Mouse (Mus musculus) layer of hippocampus, adult 11-12 months (tissue): ENCODE measurements around the gene Arid1a.

Source experiments
- DNase-seq: peaks from one replicate; pipeline ENCODE4 v3.0.0; 2022; ENCODE audit warnings: low spot score

Arid1a gene

DNA sequence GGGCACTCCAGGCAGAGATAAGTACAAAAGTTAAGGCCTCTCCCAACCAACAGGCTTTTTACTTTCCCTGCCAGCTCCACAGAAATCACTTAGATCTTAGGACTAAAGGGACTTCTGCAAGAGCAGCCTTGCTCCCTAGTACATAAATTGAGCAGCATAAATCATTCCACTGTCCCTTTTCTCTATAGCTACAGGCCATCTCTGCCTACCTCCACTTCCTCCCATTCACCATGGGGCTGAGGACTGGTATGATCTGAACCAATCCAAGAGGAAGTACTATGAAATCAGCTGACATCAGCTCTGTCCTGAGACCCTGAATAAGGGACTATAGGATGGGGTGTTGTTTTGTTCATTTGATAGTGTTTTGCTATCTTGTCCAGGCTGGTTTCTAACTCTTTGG lies 26.4 kb downstream of the Arid1a start:
- no peak for DNase-seq

DNA sequence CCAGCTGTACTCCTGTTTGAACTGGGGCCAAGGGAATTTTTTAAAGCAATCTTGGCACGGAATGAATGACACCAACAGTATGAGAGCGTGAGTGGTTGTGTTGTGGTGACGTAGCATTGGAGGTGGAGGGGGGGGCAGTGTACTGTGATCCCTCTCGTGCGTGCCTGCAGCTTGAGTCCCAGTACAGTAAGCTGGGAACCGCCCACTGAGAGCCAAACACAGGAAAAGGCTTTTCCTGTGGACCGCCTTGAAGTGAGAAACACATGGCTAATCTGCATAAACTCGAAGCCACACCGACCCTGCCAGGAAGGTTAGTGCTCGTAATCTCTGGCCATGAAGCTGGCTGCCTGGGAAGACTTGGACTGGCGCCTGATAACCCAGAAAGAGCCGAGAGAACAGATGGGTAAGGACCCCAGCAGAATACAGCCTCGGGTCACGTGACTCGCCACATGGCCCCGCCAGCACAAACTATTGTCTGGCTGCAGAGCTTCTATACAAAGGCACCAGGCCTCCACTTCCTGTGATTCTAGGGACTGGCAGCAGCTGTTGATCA lies 27.0 kb downstream of the Arid1a start:
- DNase-seq = peak; percentile 80

GRCm38 (mm10) chr4:133729007-133729406 lies 27.6 kb downstream of the Arid1a start:
- no peak for DNase-seq

- DNase-seq = no peak
These were observed 28.3 kb downstream of the Arid1a start for GRCm38 (mm10) chr4:133728256-133728655.

GRCm38 (mm10) chr4:133725706-133726105 lies 30.9 kb downstream of the Arid1a start:
- DNase-seq = no peak

GRCm38 (mm10) chr4:133719791-133720190 lies 36.8 kb downstream of the Arid1a start:
- no peak for DNase-seq

DNA sequence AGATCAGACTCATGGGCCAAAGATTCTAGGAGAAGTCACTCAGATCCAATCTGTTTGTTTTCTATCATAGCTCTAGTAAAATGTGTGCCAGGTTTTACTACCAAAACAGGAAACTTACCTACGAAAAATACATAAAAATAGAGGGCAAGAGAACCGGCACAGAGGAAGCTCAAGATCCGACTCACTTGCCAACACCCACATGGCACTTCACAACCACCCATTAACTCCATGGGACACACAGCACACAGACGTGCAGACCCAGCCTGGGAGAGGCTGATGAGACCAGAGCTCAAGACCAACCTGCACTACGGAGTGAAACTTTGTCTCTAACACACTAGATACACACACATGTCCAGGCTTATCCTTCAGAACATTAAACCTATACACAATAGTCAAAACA lies 43.8 kb downstream of the Arid1a start:
- no peak for DNase-seq

DNA sequence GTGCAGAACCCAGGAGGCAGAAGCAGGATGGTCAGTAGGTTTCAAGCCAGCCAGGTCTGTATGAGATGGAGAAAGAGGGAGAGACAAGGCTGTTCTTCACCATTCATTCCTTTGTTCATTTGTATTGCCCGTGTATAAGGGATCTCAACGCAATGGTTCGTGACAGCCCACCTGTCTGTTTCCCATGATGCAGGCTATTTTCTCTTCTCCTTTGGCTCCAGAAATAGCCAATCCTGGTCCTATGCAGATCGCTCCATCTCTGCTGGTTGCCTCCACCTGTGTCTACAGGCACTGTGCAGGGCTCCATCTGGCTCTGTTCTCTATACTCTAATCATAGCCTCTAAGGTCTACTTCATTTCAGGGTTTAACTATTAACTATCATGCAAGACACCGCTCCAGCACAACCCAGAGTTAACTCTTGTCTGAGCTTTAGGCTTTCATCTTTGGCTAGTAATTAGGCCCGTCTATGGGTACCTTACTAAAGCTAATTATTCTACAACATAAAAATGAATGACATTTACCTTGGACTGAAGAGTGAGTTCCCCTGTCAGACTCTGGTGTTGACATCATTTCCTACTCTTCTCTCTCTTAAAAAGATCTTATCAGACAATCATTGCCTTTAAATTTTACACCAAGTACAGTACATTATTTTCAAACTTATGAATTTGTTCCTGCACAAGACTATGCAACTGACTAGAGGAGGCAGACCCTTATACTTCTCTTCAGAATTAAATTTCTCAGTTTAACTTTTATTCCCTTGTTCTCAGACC lies 45.1 kb downstream of the Arid1a start:
- DNase-seq = no peak

- DNase-seq = no peak
These were observed 47.2 kb downstream of the Arid1a start for GRCm38 (mm10) chr4:133709395-133709794.

DNA sequence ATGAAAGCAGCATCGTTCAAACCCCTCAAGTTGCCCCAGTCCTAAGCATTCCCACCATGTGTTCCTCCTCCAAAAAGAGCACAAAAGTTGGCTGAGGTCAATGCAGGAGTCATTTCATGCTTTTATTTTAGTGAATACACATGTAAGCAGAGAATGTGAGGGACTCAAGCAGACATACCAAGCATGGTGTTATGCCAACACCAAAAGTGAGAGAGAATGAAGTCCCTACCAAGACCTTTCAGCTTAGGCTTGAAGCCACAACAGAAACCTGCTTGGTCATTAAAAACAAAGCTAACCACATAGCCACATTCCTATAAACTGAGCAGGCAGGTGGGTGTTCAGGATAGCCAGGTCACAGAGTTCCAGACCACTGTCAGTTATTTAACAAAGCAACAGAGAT lies 49.1 kb downstream of the Arid1a start:
- no peak for DNase-seq

GRCm38 (mm10) chr4:133706956-133707355 lies 49.6 kb downstream of the Arid1a start:
- peak; percentile 67 for DNase-seq

DNA sequence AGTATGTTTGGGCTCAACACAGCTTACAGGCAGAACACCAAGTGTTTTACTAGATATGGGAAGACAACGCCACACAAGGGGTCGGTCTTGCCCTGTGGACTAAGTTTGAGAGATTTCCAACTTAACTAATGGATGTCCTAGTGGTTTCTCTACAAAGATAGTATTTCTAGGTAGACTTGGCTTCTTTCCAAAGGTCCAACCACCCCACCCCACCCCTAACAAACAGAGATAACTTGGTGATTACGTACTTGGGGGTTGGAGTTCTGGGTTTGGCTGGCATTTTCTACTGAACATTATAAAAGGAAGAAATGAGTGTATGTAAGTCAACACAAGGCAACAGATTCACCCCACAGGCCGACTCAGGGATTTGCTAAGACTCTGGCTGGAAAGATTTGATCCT lies 51.5 kb downstream of the Arid1a start:
- no peak for DNase-seq

DNA sequence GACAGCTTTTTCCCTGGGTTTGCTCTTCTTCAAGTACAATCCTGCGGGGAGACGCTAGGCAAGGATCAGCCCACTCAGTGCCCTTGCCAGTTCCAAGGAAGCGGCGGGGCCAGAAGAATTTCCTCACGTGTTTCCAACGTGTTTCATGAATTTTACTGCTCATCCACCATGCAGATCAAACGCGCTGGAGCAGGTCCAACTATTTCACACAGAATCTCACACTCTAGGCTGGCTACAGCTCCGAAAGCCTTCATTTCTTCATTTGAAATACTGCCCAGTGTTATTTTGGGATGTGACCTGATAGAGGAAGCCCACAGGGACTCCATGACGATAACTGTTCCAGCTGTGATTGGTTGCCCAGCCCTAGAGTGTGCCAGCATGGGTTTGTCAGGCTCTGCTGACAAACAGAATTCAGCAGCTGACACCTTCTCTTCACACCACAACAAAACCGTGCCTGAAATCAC lies 55.6 kb downstream of the Arid1a start:
- DNase-seq = peak; percentile 57

DNA sequence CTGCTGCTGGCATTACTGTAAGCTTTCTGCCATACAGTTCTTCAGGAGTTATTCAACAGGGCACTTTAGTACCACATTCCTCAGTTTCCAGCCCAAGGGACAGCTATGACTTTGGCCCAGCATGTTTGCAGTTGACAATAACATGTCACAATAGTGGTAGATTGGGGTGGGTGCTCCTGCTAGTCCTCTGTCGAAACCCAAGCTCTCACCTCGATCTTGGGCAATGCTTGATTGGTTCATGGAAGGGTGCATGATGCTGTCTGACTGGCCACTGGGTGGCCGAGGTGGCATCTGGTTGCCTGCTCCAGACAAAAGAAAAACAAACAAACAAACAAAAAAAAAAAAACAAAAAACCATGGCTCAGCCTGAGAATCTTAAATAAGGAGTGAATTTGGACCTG lies 61.2 kb downstream of the Arid1a start:
- no peak for DNase-seq

DNA sequence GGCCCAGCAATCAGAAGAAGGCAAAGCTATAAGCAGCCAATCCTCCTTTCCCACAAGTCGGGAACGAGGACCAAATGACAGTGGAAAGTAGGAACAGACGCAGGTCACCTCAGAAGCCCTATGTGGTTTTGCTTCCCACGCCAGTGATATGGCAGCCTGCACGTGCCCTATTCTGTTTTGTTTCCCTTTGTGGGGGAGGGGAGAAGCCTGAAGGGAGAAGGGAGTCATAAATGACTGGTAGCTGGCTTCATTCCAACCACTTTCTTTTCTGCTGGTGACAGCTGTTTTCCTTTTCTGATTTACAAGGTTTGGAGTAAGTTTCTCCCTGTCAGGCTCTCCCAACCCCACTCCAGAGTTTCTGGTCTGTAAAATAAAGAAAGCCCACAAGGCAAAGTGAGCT lies 66.3 kb downstream of the Arid1a start:
- DNase-seq = no peak

DNA sequence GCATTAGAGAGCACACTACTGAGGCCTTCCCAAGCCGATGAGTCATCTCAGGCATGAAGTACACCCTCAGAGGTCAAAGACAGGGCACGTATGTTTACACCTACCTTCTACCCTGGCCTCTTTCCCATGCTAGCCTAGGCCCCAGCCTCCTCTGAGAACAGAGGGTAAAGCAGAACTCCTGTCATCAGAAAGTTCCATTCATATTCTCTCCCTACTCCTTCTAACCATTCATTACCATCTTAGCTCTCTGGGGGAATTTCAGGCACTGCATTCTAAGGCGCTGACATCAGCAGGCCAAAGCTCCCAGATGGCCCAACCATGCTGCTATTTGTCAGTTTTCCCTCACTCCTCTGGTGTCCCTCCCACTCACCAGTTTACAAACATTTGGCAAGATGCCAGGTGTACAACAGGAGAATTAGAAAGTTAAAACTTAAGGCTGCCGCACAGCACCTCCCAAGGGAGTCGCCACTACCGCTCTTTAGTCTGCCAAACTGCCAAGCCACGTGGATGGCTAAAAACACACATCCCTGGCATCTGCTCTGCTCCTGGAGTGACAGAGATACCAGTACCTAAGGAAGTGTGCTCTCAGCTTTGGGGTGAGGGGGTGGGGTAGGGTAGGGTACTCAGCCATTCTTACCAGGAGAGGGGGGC lies 68.0 kb downstream of the Arid1a start:
- DNase-seq = no peak

DNA sequence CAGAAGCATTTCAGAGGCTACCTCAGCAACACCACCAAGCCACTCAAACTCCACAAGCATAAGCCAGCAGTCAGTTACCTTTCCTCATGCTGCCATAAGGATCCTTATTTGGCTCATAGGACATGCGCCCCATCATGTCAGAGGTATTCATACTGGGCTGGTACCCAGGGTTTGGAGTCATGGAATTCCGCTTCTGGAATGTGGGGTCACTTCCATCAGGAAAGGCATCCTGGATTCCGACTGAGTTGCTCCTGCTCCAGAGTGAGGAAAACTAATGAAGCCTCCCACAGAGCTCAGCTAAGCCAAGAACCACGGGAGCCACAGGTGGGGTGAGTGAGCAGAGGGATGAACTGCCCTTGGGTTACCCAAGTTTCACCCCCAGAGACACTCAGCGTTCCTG lies 69.4 kb downstream of the Arid1a start:
- DNase-seq = no peak

DNA sequence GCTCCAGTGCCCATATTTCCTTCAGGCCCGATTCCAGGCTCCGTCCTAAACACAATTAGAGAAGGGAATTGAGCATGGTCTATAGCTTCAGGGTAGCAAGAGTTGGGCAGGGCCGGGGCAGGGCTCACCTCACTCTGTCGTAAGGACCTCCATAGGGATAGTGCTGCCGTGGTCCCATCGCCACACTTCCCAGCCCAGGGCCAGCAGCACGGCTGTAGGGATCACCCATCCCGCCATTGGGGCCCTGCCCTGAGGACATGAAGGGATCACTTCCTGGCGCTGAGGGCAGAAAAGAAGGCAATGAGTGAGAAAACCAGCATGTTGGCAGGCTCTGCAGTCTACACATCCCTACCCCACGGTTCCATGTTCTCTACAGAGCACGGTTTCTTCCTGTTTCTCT lies 70.1 kb downstream of the Arid1a start:
- no peak for DNase-seq

GRCm38 (mm10) chr4:133680206-133680786 lies 76.3 kb downstream of the Arid1a start:
- no peak for DNase-seq

- no peak for DNase-seq
These were observed 76.9 kb downstream of the Arid1a start for GRCm38 (mm10) chr4:133679629-133680028.

- DNase-seq = no peak
These were observed 79.3 kb downstream of the Arid1a start for GRCm38 (mm10) chr4:133677266-133677665.

- no peak for DNase-seq
These were observed 80.4 kb downstream of the Arid1a start for GRCm38 (mm10) chr4:133676189-133676588.

DNA sequence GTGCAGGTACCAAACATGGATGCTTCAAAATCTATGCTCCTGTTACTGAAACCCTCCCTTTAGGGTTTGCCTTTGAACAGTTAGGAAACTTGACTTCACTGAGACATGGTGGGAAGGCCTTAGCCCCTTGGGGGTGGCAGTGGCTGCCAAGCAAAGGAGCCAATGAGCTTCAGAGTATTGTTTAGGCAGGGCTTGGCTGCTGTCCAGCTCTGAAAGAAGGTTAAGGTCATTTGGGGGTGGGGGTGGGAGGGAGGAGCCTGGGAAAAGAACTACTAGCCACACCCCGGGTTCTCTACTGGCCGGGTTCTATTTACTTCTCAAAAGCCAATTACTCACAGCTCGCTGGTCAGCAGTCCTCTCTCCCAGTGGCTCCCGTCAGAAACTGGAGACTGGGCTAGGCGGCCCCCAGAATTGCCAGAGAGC lies 81.0 kb downstream of the Arid1a start:
- DNase-seq = peak; percentile 36
